Mouse (Mus musculus) retina, postnatal 7 days (tissue): ENCODE results near the gene Arhgap28.

ENCODE experiments used
- DNase-seq: peaks from one replicate; pipeline ENCODE4 v3.0.0-alpha.2; 2012; ENCODE audit warnings: low read depth, low spot score

The Arhgap28 gene

DNA sequence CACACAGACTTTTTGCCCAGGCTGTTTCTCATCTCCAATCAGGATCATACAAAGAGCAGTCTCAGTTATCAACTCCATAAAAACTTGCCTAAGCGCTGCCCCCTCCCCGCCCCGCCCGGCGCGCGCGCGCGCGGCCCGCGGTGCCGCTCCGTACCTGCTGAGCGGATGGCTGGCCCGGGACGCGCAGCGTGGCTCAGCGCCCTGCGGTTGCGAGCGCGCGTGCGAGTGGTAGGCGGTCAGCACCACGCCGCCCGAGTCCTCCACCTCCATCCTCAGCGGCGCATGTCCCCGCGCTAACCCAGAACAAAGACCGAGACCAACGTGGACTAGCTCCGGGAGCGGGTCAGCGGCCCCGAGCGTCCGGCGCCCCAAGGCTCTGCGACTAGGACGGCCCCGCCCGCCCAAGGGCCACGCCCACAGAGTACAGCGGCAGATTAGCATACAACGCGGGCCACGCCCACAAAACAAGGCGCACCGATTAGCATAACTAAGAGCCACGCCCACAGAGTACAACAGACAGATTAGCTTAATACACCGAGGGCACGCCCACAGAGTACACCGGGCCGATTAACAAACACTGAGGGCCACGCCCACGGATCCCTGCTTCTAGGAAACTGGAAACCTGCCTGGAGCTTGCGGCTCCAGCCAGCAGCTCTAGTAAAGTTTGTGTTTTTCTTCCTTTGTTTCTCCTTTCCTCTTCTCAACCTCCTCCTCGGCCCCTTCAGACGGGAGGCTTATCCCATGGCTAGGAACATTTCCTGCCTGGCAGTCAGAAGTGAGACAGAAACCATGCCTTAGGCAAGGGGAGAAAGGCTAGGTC, at the start of gene Arhgap28:
Gene Arhgap28, minus strand, starts transcription at position 380 of the 820 bp plus-strand sequence.
- DNase-seq: peak; percentile 91

GRCm38 (mm10) chr17:68046341-68046675, 42.4 kb upstream of the Arhgap28 start:
- no peak for DNase-seq

- no peak for DNase-seq
Measured at GRCm38 (mm10) chr17:68045655-68046340, 41.9 kb upstream of the Arhgap28 start.

DNA sequence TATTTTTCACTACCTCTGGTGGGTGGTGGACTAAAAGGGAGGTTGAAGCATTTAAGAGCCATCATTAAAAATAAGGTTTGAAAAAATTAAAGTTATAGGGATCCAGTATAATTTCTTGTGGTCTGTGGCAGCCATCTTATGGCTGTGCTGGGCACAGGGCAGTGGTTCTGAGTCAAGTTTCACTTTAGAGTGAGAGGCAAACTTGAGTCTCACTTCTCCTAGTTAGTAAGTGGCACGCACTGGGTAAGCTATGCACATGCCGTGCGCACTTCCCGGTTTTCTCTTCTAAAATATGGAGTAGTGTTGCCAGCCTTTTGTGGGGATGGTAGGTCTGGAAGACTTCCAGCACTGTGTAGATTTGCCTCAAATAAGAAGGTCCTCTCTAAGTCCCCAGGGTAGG, 38.5 kb upstream of the Arhgap28 start:
- DNase-seq: no peak

- DNase-seq: no peak
Measured at GRCm38 (mm10) chr17:68037011-68037410, 33.1 kb upstream of the Arhgap28 start.

DNA sequence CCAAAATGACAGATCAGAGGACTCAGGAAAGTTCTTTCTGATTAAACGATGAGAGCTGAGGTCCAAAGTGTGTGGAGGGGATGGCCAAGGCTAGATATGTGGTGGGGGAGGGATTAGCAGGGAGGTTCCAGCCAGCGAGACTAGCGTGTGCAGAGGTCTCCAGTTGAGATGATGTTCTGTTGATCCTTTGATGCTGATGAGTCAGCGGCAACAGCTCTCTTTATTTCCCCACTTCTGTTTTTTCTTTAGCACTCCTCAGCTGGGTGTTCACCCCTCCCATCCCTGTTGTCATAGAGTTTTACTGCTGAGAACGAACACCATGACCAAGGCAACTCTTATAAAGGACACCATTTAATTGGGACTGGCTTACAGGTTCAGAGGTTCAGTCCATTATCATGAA, 25.6 kb upstream of the Arhgap28 start:
- DNase-seq: no peak

- no peak for DNase-seq
Measured at GRCm38 (mm10) chr17:68028519-68028918, 24.6 kb upstream of the Arhgap28 start.

DNA sequence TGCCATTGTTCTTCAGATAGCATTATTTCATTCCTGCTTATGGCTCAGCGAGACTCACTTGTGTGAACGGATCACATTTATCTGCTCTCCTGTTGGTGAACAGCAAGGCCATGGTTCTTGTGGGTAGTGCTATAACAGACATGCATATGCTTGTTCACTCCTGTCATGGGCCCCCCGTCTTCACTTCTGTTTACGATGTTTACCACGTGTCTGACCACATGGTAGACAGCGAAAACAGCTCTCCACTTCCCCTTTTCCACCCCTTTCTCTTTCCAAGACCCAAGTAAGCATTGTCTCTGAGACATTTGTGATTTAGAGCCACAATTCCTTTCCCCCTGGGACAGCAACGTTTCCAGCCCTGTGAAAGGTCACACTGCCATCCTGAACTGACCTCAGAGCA, 20.4 kb upstream of the Arhgap28 start:
- DNase-seq: no peak

DNA sequence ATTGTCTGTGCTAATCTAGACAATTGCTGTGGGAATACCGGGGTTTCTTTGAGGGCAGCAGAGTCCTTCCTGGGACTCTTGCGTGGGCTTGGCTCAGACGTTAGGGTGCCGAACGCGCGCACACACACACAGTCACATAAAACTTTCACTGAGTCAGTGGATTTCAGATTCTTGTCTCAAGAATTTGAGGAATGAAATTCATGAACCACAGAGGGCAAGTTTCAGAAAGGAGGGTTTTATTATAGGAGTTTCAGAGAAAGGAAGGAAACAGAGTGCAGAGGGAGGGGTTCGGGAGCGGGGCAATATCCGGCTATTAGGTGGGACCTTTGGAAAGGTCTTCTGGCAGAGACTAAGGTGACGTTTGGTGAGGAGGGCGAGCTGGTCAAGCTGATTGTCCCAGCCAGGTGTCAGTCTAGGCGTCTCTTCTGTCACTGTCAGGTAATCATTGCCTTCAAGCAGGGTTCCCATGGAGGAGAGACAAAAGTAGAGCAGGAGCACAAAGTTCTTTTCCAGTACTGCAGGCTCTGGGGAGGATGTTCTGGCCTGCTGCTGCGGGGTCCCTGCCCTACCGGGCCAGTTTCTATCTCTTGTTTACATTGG, 15.6 kb upstream of the Arhgap28 start:
- DNase-seq: no peak

- DNase-seq: no peak
Measured at GRCm38 (mm10) chr17:68017095-68017494, 13.2 kb upstream of the Arhgap28 start.

DNA sequence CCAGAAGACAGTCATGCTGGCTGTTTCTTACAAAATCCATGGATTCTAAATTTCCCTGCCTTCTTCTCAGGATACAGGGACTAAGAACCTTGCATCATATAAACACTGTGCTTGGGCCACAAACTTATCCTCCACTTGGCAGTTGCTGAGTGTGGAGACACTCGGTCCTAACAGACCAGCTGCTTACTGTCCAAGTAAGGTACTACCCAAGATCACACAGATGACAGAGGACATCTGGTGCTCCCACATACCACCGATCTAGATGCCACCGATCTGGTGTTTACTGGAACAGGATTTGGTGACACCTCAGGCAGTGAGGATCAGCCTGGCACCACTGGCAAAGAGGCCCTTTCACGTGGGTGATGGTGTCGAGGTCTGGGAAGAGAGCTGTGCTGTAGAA, 7.7 kb upstream of the Arhgap28 start:
- DNase-seq: no peak

DNA sequence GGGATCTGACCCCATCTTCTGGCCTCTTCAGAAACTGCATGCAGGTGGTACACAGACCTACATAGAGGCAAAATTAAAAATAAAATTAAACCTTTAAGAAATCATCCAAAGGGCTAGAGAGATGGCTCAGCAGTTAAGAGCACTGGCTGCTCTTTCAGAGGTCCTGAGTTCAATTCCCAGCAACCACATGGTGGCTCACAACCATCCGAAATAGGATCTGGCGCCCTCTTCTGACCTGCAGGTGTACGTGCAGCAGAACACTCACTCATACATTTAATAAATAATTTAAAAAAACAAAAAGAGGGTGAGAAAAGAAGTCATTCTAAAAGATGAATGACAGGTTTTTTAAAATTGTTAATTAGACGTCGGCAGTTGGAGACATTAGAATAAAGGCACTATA, 6.1 kb upstream of the Arhgap28 start:
- DNase-seq: no peak

DNA sequence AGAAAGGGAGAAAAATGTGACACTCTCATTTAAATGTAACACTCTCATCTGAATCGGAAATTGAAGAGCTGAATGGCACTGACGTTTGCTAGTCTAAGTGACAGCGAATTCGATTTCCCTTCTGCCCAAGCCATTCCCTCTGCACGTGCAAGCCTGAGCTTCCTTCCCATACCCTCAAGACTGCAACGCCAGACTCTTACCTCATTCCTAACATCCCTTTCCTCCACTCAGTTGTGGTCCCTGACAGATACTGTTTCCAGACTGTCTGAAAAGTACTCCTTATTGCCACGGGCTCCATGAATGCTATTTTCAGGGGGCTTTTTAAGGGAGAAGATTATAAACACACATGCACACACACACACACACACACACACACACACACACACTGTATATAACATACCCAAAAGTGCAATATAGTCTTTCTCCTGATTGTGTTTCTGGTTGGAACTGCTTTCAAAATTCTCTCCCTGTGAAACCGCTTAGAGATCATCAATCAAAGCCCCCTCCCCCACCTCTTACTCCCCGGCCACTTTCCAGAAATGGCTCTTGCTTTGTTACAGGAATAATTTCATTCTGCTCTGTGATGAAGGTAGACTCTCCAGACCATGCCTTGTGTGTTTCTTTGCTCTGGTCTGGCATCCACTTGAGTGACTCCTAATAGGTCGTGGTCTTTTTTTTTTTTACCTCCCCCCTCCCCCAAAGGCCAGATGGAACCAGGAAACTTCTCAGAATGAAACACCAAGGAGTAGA, 836 bp upstream of the Arhgap28 start:
- no peak for DNase-seq

DNA sequence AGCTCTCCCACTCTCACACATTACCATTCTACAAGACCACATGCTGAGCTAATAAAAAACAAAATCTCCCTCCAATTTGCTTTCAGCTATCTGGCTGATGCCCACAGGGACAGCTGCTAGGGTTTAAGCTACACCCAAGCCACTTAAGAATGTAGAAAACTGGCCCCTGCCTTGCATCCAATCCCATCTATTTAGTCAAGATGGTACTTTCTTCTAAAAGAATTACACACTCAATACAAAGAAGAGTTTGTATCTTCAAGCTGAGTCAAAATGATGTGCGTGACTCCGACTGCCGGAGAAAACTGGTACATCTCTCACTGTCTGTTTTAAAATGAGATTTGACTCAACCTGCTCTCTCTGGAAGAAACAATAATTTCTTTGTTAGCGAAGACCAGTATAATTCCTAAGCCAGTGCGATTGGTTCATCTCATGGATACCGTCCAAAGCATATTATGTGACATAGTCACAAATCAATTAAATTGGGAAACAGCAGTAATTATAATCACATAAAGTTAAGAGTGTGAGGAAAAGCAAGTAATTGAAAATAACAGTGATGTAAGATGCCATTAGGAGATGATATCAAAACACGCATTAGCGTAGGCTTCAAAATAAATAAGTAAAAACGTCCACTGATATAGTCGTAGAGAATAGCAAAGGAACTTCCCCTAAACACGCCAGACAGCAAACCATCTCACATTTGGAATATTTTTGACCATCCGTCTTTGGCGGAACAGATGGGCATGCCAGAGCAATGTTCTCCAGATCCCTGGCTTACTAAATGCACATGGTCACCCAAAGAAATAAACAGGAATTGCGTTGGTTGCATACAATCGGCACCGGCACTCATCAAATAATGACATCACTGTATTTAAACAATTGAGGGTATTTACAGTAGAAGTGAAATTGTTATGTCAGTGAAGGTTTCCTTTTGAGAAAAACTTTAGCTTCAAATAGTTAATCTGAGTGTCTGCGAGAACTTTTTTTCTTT, 1.0 kb downstream of the Arhgap28 start:
- DNase-seq: no peak

DNA sequence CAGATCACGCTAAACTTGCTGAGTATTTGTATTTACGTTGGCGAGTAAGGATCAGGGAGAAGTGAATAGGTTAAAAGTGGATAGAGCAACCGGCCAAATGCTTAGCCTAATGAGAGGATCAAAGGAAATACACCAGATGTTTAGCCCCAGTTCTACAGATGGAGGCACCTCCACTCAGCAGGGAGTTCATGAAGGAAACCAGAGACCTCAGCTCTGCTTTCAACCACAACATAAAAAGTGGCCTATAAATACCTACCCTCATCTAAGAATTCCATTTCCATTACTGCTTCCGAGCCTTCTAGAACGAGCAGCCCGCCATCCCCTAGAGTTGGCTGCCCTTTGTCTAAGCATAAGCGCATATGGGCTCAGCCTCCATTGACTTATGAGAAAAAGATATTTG, 4.1 kb downstream of the Arhgap28 start:
- DNase-seq: no peak

DNA sequence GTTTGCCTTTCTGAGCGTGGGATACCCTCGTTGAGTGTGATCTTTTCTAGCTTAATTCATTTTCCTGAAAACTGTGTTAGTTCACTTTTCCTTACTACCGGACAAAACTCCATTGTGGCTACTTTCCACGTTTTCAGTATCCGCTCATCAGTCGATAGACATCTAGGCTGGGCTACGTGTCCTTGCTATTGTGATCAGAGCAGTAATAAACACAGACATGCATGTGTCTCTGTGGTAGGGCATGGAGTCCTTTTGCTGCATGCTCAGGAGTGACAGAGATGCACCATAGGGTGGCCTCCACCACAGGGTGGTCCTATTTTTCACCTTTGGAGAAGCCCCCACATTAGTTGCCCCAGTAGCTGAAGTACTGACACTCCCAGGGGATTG, 7.2 kb downstream of the Arhgap28 start:
- DNase-seq: no peak

DNA sequence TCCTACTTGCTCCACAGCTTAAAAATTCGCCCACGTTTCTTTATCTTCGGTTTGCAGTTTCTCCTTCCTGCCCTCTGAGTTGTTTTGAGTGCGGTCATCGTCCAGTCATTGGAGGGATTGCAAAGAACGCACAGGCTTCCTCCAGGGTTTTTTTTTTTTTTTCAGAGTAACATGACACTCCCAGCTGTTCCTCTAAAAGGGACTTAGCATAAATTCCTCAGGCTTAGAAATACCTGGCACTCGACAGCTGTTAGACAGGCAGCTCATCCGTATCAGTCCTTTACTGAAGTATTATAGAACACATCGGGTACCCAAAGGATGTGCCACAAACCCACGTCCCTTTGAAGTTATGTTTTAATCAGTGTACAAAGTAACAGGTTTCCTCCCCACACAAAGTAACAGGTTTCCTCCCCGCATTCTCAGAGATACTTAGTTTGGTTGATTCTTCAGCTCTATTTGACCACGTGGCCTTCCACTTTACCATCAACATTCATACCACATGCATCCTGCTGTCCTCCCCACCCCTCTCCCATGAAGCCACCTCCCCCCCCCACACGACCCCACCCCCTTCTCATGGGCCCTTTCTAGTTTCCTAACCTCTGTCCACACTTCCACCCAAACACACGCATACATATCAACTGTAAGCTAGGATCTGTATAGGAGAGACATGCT, 7.7 kb downstream of the Arhgap28 start:
- DNase-seq: no peak

- no peak for DNase-seq
Measured at GRCm38 (mm10) chr17:67995277-67995819, 8.6 kb downstream of the Arhgap28 start.

GRCm38 (mm10) chr17:67994861-67995260, 9.1 kb downstream of the Arhgap28 start:
- DNase-seq: no peak
